Mouse (Mus musculus) myocyte (in vitro differentiated cells): ENCODE measurements at regions not wholly inside any gene's neighbourhood (a gene's known extent, or its start where the extent isn't known, plus 50 kb on each side); places are given as distances from the start of the nearest gene placed in this dataset.

Experiments
- E2F4 ChIP-seq: IDR thresholded peaks from one replicate; pipeline ENCODE4 v1.6.1; 2011; ENCODE audit warnings: mild to moderate bottlenecking, control low read depth, moderate library complexity; ENCODE audit not compliant: insufficient read depth
- MAX ChIP-seq: IDR thresholded peaks from one replicate; pipeline ENCODE4 v1.6.1; 2011; ENCODE audit warnings: low read depth, mild to moderate bottlenecking, control low read depth
- POLR2A ChIP-seq: IDR thresholded peaks from one replicate; pipeline ENCODE4 v1.6.1; 2011; ENCODE audit warnings: low read depth, mild to moderate bottlenecking, control low read depth, moderate library complexity; ENCODE audit not compliant: insufficient read length
- POLR2AphosphoS2 ChIP-seq: IDR thresholded peaks from one replicate; pipeline ENCODE4 v1.6.1; 2011; ENCODE audit warnings: low read depth, control low read depth; ENCODE audit not compliant: insufficient read length

- TF ChIP-seq POLR2A (no peak), POLR2AphosphoS2 (no peak), E2F4 (no peak), MAX (no peak)
Observed at GRCm38 (mm10) chr14:58783201-58783600, 359.5 kb downstream of the 1700129C05Rik start.
